Mouse (Mus musculus): ENCODE results near the gene Thada. TPM values are rescaled to one million over a fixed set of nuclear protein-coding genes. Genes with fewer than 3 reads are reported as not detected.
"Not testable (repeated sequence)": the region's sequence is repeated elsewhere in the genome, so short reads cannot be mapped to it uniquely, and the experiment has no call there.

Thada gene
- polyA plus RNA-seq, 1 experiment from 2014 or later, result 7.6 TPM

- Histone ChIP-seq H3K4me1 (ENCODE audit: control insufficient read depth, insufficient read depth, low read length) (no peaks in the 10 kb centered on the region), H3K9me3 (ENCODE audit: control insufficient read depth, low read length) (no peaks in the 10 kb centered on the region), H3K27me3 (ENCODE audit: control insufficient read depth, insufficient read depth, low read length) (no peaks in the 10 kb centered on the region), H3K4me3 (ENCODE audit: low read depth, low read length) (no peak overlapping the region), H3K4me2 (no peak overlapping the region), H3K9ac (ENCODE audit: low read length) (no peak overlapping the region), H3K27ac (ENCODE audit: low read depth, low read length) (no peak overlapping the region), H3K36me3 (ENCODE audit: control insufficient read depth, insufficient read depth, low read length) (no peaks in the 10 kb centered on the region)
- 91% methylated on average over 6 of the region's 6 CpGs for WGBS
- DNase-seq (ENCODE audit: low spot score, missing footprints), result no peak
- ATAC-seq (ENCODE audit: low FRiP score), result no peak
Observed at GRCm38 (mm10) chr17:84313494-84313893, 152.5 kb downstream of the Thada start.

- 0 out of 2 replicates have a peak, but pooled peaks cover 3% of the 10 kb centered on the region for H3K36me3 ChIP-seq (ENCODE audit: control insufficient read depth, insufficient read depth, low read length)
- no peaks in the 10 kb centered on the region for H3K9me3 ChIP-seq (ENCODE audit: control insufficient read depth, low read length)
- H3K4me1 ChIP-seq (ENCODE audit: control insufficient read depth, insufficient read depth, low read length), result no peaks in the 10 kb centered on the region
- H3K27me3 ChIP-seq (ENCODE audit: control insufficient read depth, insufficient read depth, low read length), result no peaks in the 10 kb centered on the region
- no peak overlapping the region for H3K9ac ChIP-seq (ENCODE audit: low read length)
- 93% methylated on average over 1 of the region's 1 CpGs for WGBS
- H3K27ac ChIP-seq (ENCODE audit: low read depth, low read length), result no peak overlapping the region
- H3K4me2 ChIP-seq, result no peak overlapping the region
- ATAC-seq (ENCODE audit: low FRiP score) (no peak), DNase-seq (ENCODE audit: low spot score, missing footprints) (no peak)
- no peak overlapping the region for H3K4me3 ChIP-seq (ENCODE audit: low read depth, low read length)
Observed at GRCm38 (mm10) chr17:84306151-84306550, 159.9 kb downstream of the Thada start.

GRCm38 (mm10) chr17:84305074-84305473, 160.9 kb downstream of the Thada start:
- Histone ChIP-seq H3K27ac (ENCODE audit: low read depth, low read length) (no peak overlapping the region), H3K27me3 (ENCODE audit: control insufficient read depth, insufficient read depth, low read length) (no peaks in the 10 kb centered on the region), H3K9me3 (ENCODE audit: control insufficient read depth, low read length) (no peaks in the 10 kb centered on the region), H3K4me2 (no peak overlapping the region), H3K4me1 (ENCODE audit: control insufficient read depth, insufficient read depth, low read length) (no peaks in the 10 kb centered on the region), H3K4me3 (ENCODE audit: low read depth, low read length) (no peak overlapping the region), H3K36me3 (ENCODE audit: control insufficient read depth, insufficient read depth, low read length) (0 out of 2 replicates have a peak, but pooled peaks cover 3% of the 10 kb centered on the region), H3K9ac (ENCODE audit: low read length) (no peak overlapping the region)
- DNase-seq (ENCODE audit: low spot score, missing footprints), result no peak
- ATAC-seq (ENCODE audit: low FRiP score), result no peak
- WGBS, result 94% methylated on average over 5 of the region's 5 CpGs

GRCm38 (mm10) chr17:84304141-84304540, 161.9 kb downstream of the Thada start:
- DNase-seq (ENCODE audit: low spot score, missing footprints) (no peak), ATAC-seq (ENCODE audit: low FRiP score) (no peak)
- WGBS, result 87% methylated on average over 5 of the region's 5 CpGs
- Histone ChIP-seq H3K4me1 (ENCODE audit: control insufficient read depth, insufficient read depth, low read length) (no peaks in the 10 kb centered on the region), H3K4me3 (ENCODE audit: low read depth, low read length) (no peak overlapping the region), H3K36me3 (ENCODE audit: control insufficient read depth, insufficient read depth, low read length) (0 out of 2 replicates have a peak, but pooled peaks cover 3% of the 10 kb centered on the region), H3K9ac (ENCODE audit: low read length) (no peak overlapping the region), H3K27ac (ENCODE audit: low read depth, low read length) (no peak overlapping the region), H3K4me2 (no peak overlapping the region), H3K9me3 (ENCODE audit: control insufficient read depth, low read length) (no peaks in the 10 kb centered on the region), H3K27me3 (ENCODE audit: control insufficient read depth, insufficient read depth, low read length) (no peaks in the 10 kb centered on the region)

DNA sequence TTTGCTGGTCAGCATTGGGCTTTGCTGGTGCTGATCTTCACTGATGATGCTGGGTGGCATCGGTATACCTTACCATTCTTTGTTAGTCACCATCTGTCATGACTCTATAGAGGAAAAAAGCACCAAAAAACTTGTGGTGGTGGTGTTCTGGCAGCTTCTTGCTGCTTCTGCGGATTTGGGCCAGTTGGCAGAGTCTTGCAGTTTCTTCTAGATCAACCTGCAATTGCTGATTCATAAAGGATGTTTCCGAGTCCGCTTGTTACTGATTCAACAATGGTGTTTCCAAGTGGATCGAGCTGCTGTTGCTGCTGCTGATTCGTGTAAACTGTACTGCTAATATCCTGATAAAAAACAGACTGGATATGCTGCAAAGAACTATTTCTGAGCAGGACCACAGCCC, 168.0 kb downstream of the Thada start:
- ATAC-seq (ENCODE audit: low FRiP score) (no peak), DNase-seq (ENCODE audit: low spot score, missing footprints) (no peak)
- Histone ChIP-seq H3K4me3 (ENCODE audit: low read depth, low read length) (no peak overlapping the region), H3K4me2 (no peak overlapping the region), H3K27ac (ENCODE audit: low read depth, low read length) (no peak overlapping the region), H3K27me3 (ENCODE audit: control insufficient read depth, insufficient read depth, low read length) (no peaks in the 10 kb centered on the region), H3K36me3 (ENCODE audit: control insufficient read depth, insufficient read depth, low read length) (no peaks in the 10 kb centered on the region), H3K4me1 (ENCODE audit: control insufficient read depth, insufficient read depth, low read length) (no peaks in the 10 kb centered on the region), H3K9me3 (ENCODE audit: control insufficient read depth, low read length) (no peaks in the 10 kb centered on the region), H3K9ac (ENCODE audit: low read length) (no peak overlapping the region)
- 92% methylated on average over 6 of the region's 6 CpGs for WGBS

DNA sequence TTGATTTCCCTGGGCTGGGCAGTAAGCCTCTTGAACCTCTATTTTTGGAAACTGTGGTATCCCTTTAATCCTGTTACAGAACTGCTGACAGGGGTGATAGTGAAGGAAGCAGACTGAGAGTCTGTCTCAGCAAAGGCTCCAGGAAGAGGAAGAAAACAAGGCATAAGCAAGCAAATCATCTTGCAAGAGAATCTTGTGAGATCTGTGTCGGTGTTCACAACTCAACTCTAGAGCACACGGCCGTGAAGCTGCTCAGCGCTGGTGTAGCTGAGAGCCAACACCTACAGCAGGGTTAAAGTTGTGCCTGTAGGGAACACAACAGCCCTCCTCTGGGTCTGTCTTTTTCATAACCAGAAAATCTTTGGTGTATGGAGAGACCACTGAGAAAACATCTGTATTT, 172.8 kb downstream of the Thada start:
- Histone ChIP-seq H3K4me1 (ENCODE audit: control insufficient read depth, insufficient read depth, low read length) (no peaks in the 10 kb centered on the region), H3K9me3 (ENCODE audit: control insufficient read depth, low read length) (no peaks in the 10 kb centered on the region), H3K4me3 (ENCODE audit: low read depth, low read length) (no peak overlapping the region), H3K27ac (ENCODE audit: low read depth, low read length) (no peak overlapping the region), H3K9ac (ENCODE audit: low read length) (no peak overlapping the region), H3K36me3 (ENCODE audit: control insufficient read depth, insufficient read depth, low read length) (no peaks in the 10 kb centered on the region), H3K4me2 (no peak overlapping the region), H3K27me3 (ENCODE audit: control insufficient read depth, insufficient read depth, low read length) (no peaks in the 10 kb centered on the region)
- 83% methylated on average over 4 of the region's 4 CpGs for WGBS
- no peak for ATAC-seq (ENCODE audit: low FRiP score)
- no peak for DNase-seq (ENCODE audit: low spot score, missing footprints)

- H3K9me3 ChIP-seq (ENCODE audit: control insufficient read depth, low read length); H3K4me1 ChIP-seq (ENCODE audit: control insufficient read depth, insufficient read depth, low read length); H3K9ac ChIP-seq (ENCODE audit: low read length); DNase-seq (ENCODE audit: low spot score, missing footprints); H3K4me3 ChIP-seq (ENCODE audit: low read depth, low read length); H3K27me3 ChIP-seq (ENCODE audit: control insufficient read depth, insufficient read depth, low read length); H3K36me3 ChIP-seq (ENCODE audit: control insufficient read depth, insufficient read depth, low read length); ATAC-seq (ENCODE audit: low FRiP score); H3K27ac ChIP-seq (ENCODE audit: low read depth, low read length); H3K4me2 ChIP-seq: not testable (repeated sequence)
- 91% methylated on average over 6 of the region's 6 CpGs for WGBS
Observed at GRCm38 (mm10) chr17:84291228-84291627, 174.8 kb downstream of the Thada start.

DNA sequence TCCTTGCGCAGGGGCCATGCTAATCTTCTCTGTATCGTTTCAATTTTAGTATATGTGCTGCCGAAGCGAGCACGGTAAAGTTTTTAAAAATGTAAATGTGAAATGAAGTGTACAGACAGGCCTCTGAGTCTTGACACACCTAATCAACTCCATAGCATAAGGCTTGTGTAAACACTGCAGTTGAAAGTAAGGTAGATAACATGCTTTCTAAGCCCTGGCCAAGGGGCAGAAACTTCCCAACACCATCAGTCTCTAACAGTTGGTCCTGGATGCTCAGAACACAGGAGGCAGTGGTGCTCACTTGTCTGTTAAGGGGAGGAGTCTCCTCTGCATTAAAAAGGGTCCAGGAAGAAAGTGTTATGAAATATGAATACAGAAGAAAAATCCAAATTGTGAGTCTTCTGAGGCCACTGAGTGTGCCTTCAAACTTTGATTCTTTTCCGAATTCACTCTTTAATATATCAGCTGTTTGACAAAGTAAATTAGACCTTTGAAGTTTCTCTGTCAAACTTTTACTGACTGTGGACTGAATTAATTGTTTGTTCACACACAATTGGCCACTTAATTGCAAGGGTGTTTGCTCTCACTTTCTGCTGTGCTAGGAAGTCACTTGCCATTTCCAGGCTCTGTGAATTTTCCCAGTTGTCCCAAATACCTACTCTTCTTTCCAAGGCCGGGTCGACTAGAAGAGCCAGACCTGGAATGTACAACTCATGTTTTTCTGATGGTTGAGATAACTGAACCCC, 178.2 kb downstream of the Thada start:
- Histone ChIP-seq H3K4me2 (no peak overlapping the region), H3K27ac (ENCODE audit: low read depth, low read length) (no peak overlapping the region), H3K36me3 (ENCODE audit: control insufficient read depth, insufficient read depth, low read length) (no peaks in the 10 kb centered on the region), H3K9ac (ENCODE audit: low read length) (no peak overlapping the region), H3K27me3 (ENCODE audit: control insufficient read depth, insufficient read depth, low read length) (no peaks in the 10 kb centered on the region), H3K4me1 (ENCODE audit: control insufficient read depth, insufficient read depth, low read length) (no peaks in the 10 kb centered on the region), H3K4me3 (ENCODE audit: low read depth, low read length) (no peak overlapping the region), H3K9me3 (ENCODE audit: control insufficient read depth, low read length) (no peaks in the 10 kb centered on the region)
- ATAC-seq (ENCODE audit: low FRiP score), result no peak
- no peak for DNase-seq (ENCODE audit: low spot score, missing footprints)
- 94% methylated on average over 8 of the region's 8 CpGs for WGBS

DNA sequence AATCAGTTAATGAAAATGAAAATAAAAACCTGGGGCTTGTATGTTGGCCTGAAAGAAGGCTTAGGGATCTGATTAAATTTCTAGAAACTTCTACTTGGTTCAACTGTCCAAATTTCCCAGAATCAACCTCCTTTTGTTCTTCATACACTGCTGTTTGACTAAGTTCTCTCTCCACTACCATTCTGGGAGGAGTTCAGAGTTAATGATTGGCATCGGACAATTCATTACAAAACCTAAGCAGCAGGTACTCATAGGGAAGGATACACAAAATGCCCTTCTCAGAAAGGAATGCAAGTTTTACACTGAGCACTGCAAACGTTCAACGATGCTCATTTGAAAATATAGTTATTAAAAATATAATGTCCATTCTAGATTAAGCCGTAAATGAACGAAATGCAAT, 179.5 kb downstream of the Thada start:
- WGBS, result 95% methylated on average over 5 of the region's 5 CpGs
- no peak overlapping the region for H3K27ac ChIP-seq (ENCODE audit: low read depth, low read length)
- no peaks in the 10 kb centered on the region for H3K27me3 ChIP-seq (ENCODE audit: control insufficient read depth, insufficient read depth, low read length)
- H3K9ac ChIP-seq (ENCODE audit: low read length), result no peak overlapping the region
- H3K36me3 ChIP-seq (ENCODE audit: control insufficient read depth, insufficient read depth, low read length), result no peaks in the 10 kb centered on the region
- no peaks in the 10 kb centered on the region for H3K4me1 ChIP-seq (ENCODE audit: control insufficient read depth, insufficient read depth, low read length)
- H3K4me3 ChIP-seq (ENCODE audit: low read depth, low read length), result no peak overlapping the region
- no peak for DNase-seq (ENCODE audit: low spot score, missing footprints)
- no peaks in the 10 kb centered on the region for H3K9me3 ChIP-seq (ENCODE audit: control insufficient read depth, low read length)
- ATAC-seq (ENCODE audit: low FRiP score), result no peak
- no peak overlapping the region for H3K4me2 ChIP-seq

Measured in midbrain, embryonic 11.5 days (tissue).